Mouse (Mus musculus): ENCODE measurements at regions not wholly inside any gene's neighbourhood (a gene's known extent, or its start where the extent isn't known, plus 50 kb on each side); places are given as distances from the start of the nearest gene placed in this dataset. TPM values are rescaled to one million over a fixed set of nuclear protein-coding genes. Genes with fewer than 3 reads are reported as not detected.

GRCm38 (mm10) chr16:53903795-53904194 is 1394.0 kb downstream of the Zpld1 start:
- ATAC-seq (replicated peaks): no peak
- no peak overlapping the region for H3K9ac ChIP-seq (replicated peaks)
- WGBS: 88% methylated on average over 2 of the region's 2 CpGs
- no peaks in the 10 kb centered on the region for H3K9me3 ChIP-seq
- H3K4me1 ChIP-seq: no peaks in the 10 kb centered on the region
- H3K27ac ChIP-seq (replicated peaks): no peak overlapping the region
- H3K27me3 ChIP-seq: no peaks in the 10 kb centered on the region
- no peak overlapping the region for H3K4me2 ChIP-seq (replicated peaks)
- no peaks in the 10 kb centered on the region for H3K36me3 ChIP-seq
- H3K4me3 ChIP-seq: no peak overlapping the region

- Histone ChIP-seq H3K4me3 (no peak overlapping the region), H3K4me1 (no peaks in the 10 kb centered on the region), H3K27me3 (no peaks in the 10 kb centered on the region), H3K27ac (replicated peaks) (no peak overlapping the region), H3K36me3 (no peaks in the 10 kb centered on the region), H3K9me3 (no peaks in the 10 kb centered on the region), H3K4me2 (replicated peaks) (no peak overlapping the region), H3K9ac (replicated peaks) (no peak overlapping the region)
- WGBS: 95% methylated on average over 3 of the region's 3 CpGs
- ATAC-seq (replicated peaks): no peak
Observed at GRCm38 (mm10) chr16:53867342-53867741, 1413.5 kb upstream of the Alcam start.

- 90% methylated on average over 2 of the region's 2 CpGs for WGBS
- no peak overlapping the region for H3K9ac ChIP-seq (replicated peaks)
- H3K27ac ChIP-seq (replicated peaks): no peak overlapping the region
Observed at GRCm38 (mm10) chr16:53840678-53841077, 1386.8 kb upstream of the Alcam start.

More at GRCm38 (mm10) chr16:53840678-53841077, 1386.8 kb upstream of the Alcam start:
- Histone ChIP-seq H3K36me3 (no peaks in the 10 kb centered on the region), H3K27me3 (no peaks in the 10 kb centered on the region), H3K4me2 (replicated peaks) (no peak overlapping the region), H3K9me3 (no peaks in the 10 kb centered on the region), H3K4me1 (no peaks in the 10 kb centered on the region), H3K4me3 (no peak overlapping the region)
- ATAC-seq (replicated peaks): no peak

Small RNAs in the stretch of these regions (microRNA-seq; reads per million reads assigned to microRNA genes)
- gene Gm25041: not detected

All from forebrain, embryonic 15.5 days (tissue).